Mouse (Mus musculus): Measurements from ENCODE around the gene Kif6.

Kif6 gene

GRCm38 (mm10) chr17:49894471-49894870 lies 279.5 kb downstream of the Kif6 start:
- DNase-seq (ENCODE audit: low spot score in 2 of 2) = no peak

DNA sequence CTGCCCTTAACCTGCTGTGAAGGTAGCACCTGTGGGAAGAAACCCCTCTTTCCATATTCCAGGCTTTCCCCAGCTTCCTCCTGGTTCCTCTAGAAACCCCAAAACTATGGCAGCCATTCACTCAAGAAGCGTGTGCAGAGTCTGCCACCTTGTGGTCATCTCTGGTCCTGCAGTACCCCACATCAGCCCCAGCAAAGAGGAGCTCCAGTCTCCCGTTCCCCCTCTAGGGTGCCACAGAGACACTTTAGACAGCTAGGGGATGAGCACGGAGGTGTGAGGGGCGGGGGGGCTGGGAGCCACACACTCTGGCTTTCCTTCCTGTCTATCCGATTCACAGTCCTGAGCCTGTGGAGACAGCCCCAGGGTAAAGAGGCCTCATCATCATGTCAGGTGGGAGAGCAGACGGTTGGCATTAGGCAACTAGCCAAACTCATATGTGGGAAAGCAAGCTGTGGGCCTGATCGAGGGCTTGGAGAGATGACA lies 284.0 kb downstream of the Kif6 start:
- DNase-seq (ENCODE audit: low spot score in 2 of 2) = peak in 1 of 2 experiments; percentile 31

DNA sequence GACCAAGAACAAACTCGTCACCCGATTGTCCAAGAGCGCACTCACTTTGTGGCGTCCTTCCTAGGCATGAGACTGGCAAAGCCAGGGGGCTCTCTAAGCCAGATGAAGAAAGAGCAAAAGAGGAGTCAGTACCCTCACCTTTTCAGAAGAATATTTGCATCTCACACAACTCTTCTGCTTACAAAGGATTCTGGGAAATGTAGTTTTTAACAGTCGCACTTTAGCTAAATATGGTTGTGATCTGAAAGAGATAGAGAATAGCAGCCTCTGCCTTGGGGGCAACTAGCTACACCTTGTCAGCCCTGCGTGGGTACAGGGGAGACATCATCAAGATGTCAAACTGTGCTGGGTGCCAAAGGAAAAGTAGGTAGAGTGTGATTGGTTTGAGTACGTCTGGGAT lies 287.7 kb downstream of the Kif6 start:
- no peak for DNase-seq (ENCODE audit: low spot score in 2 of 2)

- no peak for DNase-seq (ENCODE audit: low spot score in 2 of 2)
Observed at GRCm38 (mm10) chr17:49923429-49923828, 308.5 kb downstream of the Kif6 start.

GRCm38 (mm10) chr17:49927611-49928010 lies 312.7 kb downstream of the Kif6 start:
- DNase-seq (ENCODE audit: low spot score in 2 of 2) = no peak

DNA sequence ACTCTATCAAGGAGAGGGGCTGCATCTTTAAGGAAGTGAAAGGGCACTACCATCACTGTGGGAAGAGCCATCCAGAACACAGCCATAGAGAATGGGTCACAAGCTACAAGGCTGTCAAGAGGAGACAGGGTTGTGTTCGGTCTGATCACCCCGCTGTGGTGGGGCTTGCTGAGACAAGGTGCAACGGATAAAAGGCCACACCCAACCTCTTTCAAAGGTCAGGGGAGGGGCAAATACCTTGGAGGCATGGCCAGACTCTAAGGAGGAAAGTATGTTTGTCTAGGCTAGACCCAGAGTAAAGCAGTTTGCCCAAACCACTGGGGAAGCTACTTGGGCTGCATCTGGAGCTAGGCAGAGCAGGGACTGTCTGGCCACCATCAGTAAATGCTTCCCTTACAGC lies 318.9 kb downstream of the Kif6 start:
- no peak for DNase-seq (ENCODE audit: low spot score in 2 of 2)

GRCm38 (mm10) chr17:49934586-49934985 lies 319.6 kb downstream of the Kif6 start:
- DNase-seq (ENCODE audit: low spot score in 2 of 2) = no peak

DNA sequence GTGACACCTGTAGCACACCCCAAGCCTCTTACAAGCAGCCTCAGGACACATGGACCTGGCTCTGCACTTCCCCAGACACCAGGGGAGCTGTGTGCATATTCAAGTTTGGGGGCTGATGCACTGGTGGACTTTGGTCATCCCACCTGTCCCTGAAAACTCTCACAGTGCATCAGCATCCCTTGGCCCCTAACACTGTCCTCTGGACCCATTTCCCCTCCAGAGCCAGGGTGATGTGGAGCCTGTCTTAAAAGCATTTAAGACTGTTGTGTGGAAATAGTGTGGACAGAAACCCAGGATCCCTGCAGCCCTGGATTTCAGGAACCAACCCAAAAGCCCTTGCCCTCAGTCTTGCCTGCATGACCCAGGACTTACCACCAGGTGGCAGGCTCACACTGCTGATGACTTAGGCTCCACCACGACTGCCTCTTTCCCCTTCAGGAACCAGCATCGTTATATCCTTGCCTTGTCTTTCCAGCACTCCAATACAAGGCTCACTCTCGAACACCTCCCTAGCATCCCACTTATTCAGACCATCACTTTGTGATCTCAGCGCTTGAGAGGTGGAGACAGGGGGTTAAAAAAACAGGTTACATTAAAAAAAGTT lies 320.8 kb downstream of the Kif6 start:
- DNase-seq (ENCODE audit: low spot score in 2 of 2) = peak; percentile 30 to 60

- DNase-seq (ENCODE audit: low spot score in 2 of 2) = no peak
Observed at GRCm38 (mm10) chr17:49936214-49936613, 321.3 kb downstream of the Kif6 start.

GRCm38 (mm10) chr17:49939146-49939545 lies 324.2 kb downstream of the Kif6 start:
- no peak for DNase-seq (ENCODE audit: low spot score in 2 of 2)

DNA sequence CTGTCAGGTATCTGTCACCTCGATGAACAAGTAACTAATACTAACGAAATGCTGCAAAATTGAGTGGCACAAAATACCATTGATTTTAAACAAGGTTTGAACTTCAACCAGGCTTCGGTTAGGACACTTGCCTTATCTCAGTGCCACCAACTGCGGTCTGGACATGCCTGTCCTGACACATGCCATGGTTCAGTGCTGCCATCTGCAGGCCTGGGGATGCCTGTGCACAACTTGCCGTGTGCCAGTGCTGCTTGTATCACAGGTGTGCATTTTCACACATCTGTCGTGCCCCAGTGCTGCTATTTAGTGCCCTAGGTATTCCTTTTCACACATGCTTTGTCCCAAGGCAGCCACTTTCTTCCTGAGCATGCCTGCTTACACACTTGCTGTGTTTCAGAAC lies 327.7 kb downstream of the Kif6 start:
- DNase-seq (ENCODE audit: low spot score in 2 of 2) = peak in 1 of 2 experiments; percentile 9

- peak; percentile 50 to 79 for DNase-seq (ENCODE audit: low spot score in 2 of 2)
Observed at GRCm38 (mm10) chr17:49951491-49951855, 336.5 kb downstream of the Kif6 start.

DNA sequence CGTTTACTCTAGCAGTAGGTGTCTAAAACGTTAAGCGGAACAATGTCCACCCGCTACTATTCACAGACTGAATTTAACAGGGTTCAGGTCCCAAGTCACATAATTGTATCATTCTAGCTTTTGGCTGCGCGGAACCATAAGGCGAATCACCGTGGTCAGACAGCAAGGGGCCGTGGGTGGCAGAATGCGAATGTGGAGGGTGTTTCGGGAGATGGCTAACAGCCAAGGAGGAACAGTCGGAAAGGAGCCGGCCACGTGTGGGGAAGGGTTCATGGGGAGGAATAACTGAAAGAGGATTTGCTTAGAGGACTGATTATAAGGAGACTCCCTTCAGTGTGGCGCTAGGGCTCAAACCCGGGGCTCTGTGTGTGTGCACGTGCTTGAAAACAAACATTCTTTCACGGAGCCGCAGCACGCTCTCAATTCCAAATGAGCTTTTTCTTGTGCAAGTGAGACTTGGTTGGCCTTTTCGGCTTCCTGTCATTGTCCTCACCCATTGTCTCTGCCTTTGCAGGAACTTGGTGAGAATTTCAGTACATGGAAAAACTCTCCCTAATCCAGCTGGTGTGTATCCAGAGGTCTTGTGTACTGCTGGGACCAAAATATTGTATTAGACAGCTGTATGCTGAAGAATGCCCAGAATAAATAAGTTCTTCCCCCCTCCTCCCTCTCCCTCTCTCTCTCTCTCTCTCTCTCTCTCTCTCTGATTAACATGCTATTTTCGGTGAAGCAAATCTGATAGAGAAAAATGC lies 337.1 kb downstream of the Kif6 start:
- no peak for DNase-seq (ENCODE audit: low spot score in 2 of 2)

GRCm38 (mm10) chr17:49959021-49959420 lies 344.1 kb downstream of the Kif6 start:
- no peak for DNase-seq (ENCODE audit: low spot score in 2 of 2)

Measured in spleen, postnatal 14 days (tissue).